Mouse (Mus musculus) large intestine, adult 2 months (tissue): Measurements from ENCODE around the gene Ctu1. TPM values are rescaled to one million over a fixed set of nuclear protein-coding genes. Genes with fewer than 3 reads are reported as not detected.
"Not testable (repeated sequence)": the region's sequence is repeated elsewhere in the genome, so short reads cannot be mapped to it uniquely, and the experiment has no call there.

Source experiments
- DNase-seq: peaks from one replicate; pipeline ENCODE4 v3.0.0-alpha.2; 2012; ENCODE audit warnings: low read depth, low spot score
- WGBS: fragments of 180-500 bp; shearing (Covaris S2); methylation state at CpG from one replicate; pipeline ENCODE4 v1.1.7; 2018; 5-methylcytosine and 5-hydroxymethylcytosine counted together
- polyA plus RNA-seq: library from polyadenylated mRNA; depleted of rRNA; stranded (reverse); fragments of >200 nt; gene quantifications from 2 replicates; pipeline ENCODE4 v1.2.3, GENCODE M21; 2012; rRNA removed

Ctu1 gene
- polyA plus RNA-seq, 1 experiment: 8.8 TPM

GRCm38 (mm10) chr7:43675091-43675490, 3.3 kb downstream of the Ctu1 start:
- WGBS: 97% methylated on average over 32 of the region's 32 CpGs
- DNase-seq: no peak

- no peak for DNase-seq
Measured at GRCm38 (mm10) chr7:43678517-43678916, 6.7 kb downstream of the Ctu1 start.

- no peak for DNase-seq
- 19% methylated on average over 5 of the region's 5 CpGs for WGBS
Measured at GRCm38 (mm10) chr7:43680960-43681359, 9.1 kb downstream of the Ctu1 start.

GRCm38 (mm10) chr7:43682511-43682910, 10.7 kb downstream of the Ctu1 start:
- DNase-seq: not testable (repeated sequence)
- WGBS: 26% methylated on average over 1 of the region's 1 CpGs

- no peak for DNase-seq
- 22% methylated on average over 7 of the region's 7 CpGs for WGBS
Measured at GRCm38 (mm10) chr7:43685088-43685487, 13.3 kb downstream of the Ctu1 start.

- no peak for DNase-seq
Measured at GRCm38 (mm10) chr7:43690118-43690517, 18.3 kb downstream of the Ctu1 start, which contains the start of gene Klk14. Gene Klk14 (plus strand): TSS chr7:43690418.

GRCm38 (mm10) chr7:43710031-43710430, 38.2 kb downstream of the Ctu1 start:
- no peak for DNase-seq
- WGBS: 42% methylated on average over 3 of the region's 3 CpGs

GRCm38 (mm10) chr7:43712267-43712666, 40.5 kb downstream of the Ctu1 start, which contains the start of gene Klk13:
Gene Klk13 (plus strand): TSS chr7:43712567.
- 68% methylated on average over 4 of the region's 4 CpGs for WGBS

GRCm38 (mm10) chr7:43712917-43713316, 41.1 kb downstream of the Ctu1 start:
- 29% methylated on average over 9 of the region's 9 CpGs for WGBS
- DNase-seq: no peak

More at GRCm38 (mm10) chr7:43712267-43712666, 40.5 kb downstream of the Ctu1 start, which contains the start of gene Klk13:
- no peak for DNase-seq

GRCm38 (mm10) chr7:43713741-43714351, 42.0 kb downstream of the Ctu1 start:
- WGBS: 12% methylated on average over 19 of the region's 19 CpGs
- DNase-seq: no peak

Other genes starting within 250 kb of the Ctu1 start
- not detected in 2 replicates for gene Lim2, start 244.3 kb upstream of the Ctu1 start, polyA plus RNA-seq
- gene Nkg7, start 234.9 kb upstream of the Ctu1 start, polyA plus RNA-seq: 23.8 and 26.9 TPM in 2 replicates
- gene Cldnd2, start 231.2 kb upstream of the Ctu1 start, polyA plus RNA-seq: not detected in 2 replicates
- gene Etfb, start 227.9 kb upstream of the Ctu1 start, polyA plus RNA-seq: 95.4 and 114 TPM in 2 replicates
- 0.33 TPM in 1 of 2 replicates, not detected in the other for gene Gm45233, start 227.9 kb upstream of the Ctu1 start, polyA plus RNA-seq
- gene Vsig10l, start 208.9 kb upstream of the Ctu1 start, polyA plus RNA-seq: 2.0 and 2.2 TPM in 2 replicates
- 1.2 and 1.8 TPM in 2 replicates for gene Iglon5, start 181.9 kb upstream of the Ctu1 start, polyA plus RNA-seq
- gene 4931406B18Rik, start 166.1 kb upstream of the Ctu1 start, polyA plus RNA-seq: not detected in 2 replicates
- 2.2 and 5.0 TPM in 2 replicates for gene Cd33, start 127.6 kb upstream of the Ctu1 start, polyA plus RNA-seq
- gene Zfp658, start 109.8 kb upstream of the Ctu1 start, polyA plus RNA-seq: 0.83 and 1.3 TPM in 2 replicates
- gene Zfp719, start 92.4 kb upstream of the Ctu1 start, polyA plus RNA-seq: 0.98 and 1.7 TPM in 2 replicates
- 0.10 TPM in 1 of 2 replicates, not detected in the other for gene Zfp819, start 64.8 kb upstream of the Ctu1 start, polyA plus RNA-seq
- gene Ceacam18, start 37.3 kb upstream of the Ctu1 start, polyA plus RNA-seq: 19.4 and 35.3 TPM in 2 replicates
- 4.4 and 4.8 TPM in 2 replicates for gene Siglece, start 11.9 kb upstream of the Ctu1 start, polyA plus RNA-seq
- 0.16 TPM in 2 replicates for gene Klk14, start 18.4 kb downstream of the Ctu1 start, polyA plus RNA-seq
- gene Klk13, start 40.6 kb downstream of the Ctu1 start, polyA plus RNA-seq: not detected in 2 replicates
- gene Klk12, start 96.9 kb downstream of the Ctu1 start, polyA plus RNA-seq: not detected in 2 replicates
- not detected in 2 replicates for gene Klk11, start 102.6 kb downstream of the Ctu1 start, polyA plus RNA-seq
- gene Klk10, start 109.0 kb downstream of the Ctu1 start, polyA plus RNA-seq: 0.21 and 0.69 TPM in 2 replicates
- not detected in 2 replicates for gene Klk9, start 119.9 kb downstream of the Ctu1 start, polyA plus RNA-seq
- 3.1 TPM in 2 replicates for gene Klk8, start 125.6 kb downstream of the Ctu1 start, polyA plus RNA-seq
- not detected in 2 replicates for gene Klk7, start 139.3 kb downstream of the Ctu1 start, polyA plus RNA-seq
- not detected in 2 replicates for gene Klk6, start 152.5 kb downstream of the Ctu1 start, polyA plus RNA-seq
- gene Klk5, start 170.0 kb downstream of the Ctu1 start, polyA plus RNA-seq: not detected in 2 replicates
- gene Klk4, start 209.1 kb downstream of the Ctu1 start, polyA plus RNA-seq: not detected in 2 replicates